Mouse (Mus musculus) testis, adult 2 months (tissue): ENCODE results near the gene Fbxw27.
"Not testable (repeated sequence)": the region's sequence is repeated elsewhere in the genome, so short reads cannot be mapped to it uniquely, and the experiment has no call there.

Experiments
- CTCF ChIP-seq: fragments of 200-500 bp; IDR thresholded peaks from 2 replicates; pipeline ENCODE4 v1.5.1; 2012; ENCODE audit warnings: low read depth, mild to moderate bottlenecking, inconsistent platforms, low read length, moderate library complexity; ENCODE audit not compliant: control insufficient read depth, insufficient read depth, insufficient replicate concordance
- POLR2A ChIP-seq: fragments of 200-500 bp; IDR thresholded peaks from 2 replicates; pipeline ENCODE4 v1.6.1; 2012; ENCODE audit warnings: low read depth, mild to moderate bottlenecking, inconsistent platforms, low read length, moderate library complexity; ENCODE audit not compliant: control insufficient read depth

DNA sequence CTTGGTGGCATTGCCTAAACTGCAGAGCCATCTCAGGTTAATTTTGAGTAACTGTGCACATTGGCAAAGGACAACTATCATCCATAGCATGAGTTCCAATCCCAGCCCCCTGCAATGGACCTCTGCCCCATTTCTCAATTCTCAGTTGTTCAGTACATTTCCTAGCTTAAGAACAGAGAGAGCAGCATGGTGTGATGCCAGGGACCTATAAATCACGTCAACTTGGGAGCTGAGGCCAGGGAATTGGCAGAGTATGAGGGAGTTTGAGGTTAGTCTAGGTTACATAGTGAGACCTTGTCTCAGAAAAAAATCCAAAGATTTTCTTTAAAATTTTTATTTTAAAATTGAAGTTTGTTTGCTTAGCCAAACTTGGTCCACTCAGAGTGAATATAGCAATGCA lies 23.6 kb downstream of the Fbxw27 start:
- TF ChIP-seq POLR2A, CTCF: not testable (repeated sequence)
